Mouse (Mus musculus) liver, embryonic 11.5 days (tissue): ENCODE data around the gene 1700001C19Rik. TPM values are rescaled to one million over a fixed set of nuclear protein-coding genes. Genes with fewer than 3 reads are reported as not detected.

ENCODE experiments used
- ATAC-seq: fragments of 200-750 bp; cut with Nextera tagmentation; replicated peaks from 2 replicates; pipeline ENCODE4 v1.8.0; 2017; ENCODE audit warnings: moderate number of reproducible peaks, mild to moderate bottlenecking, moderate TSS enrichment, moderate library complexity; ENCODE audit not compliant: low FRiP score
- DNase-seq: peaks from one replicate; pipeline ENCODE4 v3.0.0-alpha.2; 2017; ENCODE audit warnings: low spot score
- H3K27ac ChIP-seq: fragments of 300-500 bp; sonication (generic); 2 replicates; pipeline ENCODE4 v1.5.1; 2014; ENCODE audit warnings: mild to moderate bottlenecking, low read depth, low read length, control low read depth
- H3K27me3 ChIP-seq: fragments of 300-500 bp; sonication (generic); replicated peaks from 2 replicates; pipeline ENCODE4 v1.6.1; 2014; ENCODE audit warnings: low read length, mixed read lengths; ENCODE audit not compliant: control insufficient read depth, insufficient read depth
- H3K36me3 ChIP-seq: fragments of 300-500 bp; sonication (generic); 2 replicates; pipeline ENCODE4 v1.6.1; 2014; ENCODE audit warnings: mild to moderate bottlenecking, low read length, moderate library complexity, mixed read lengths; ENCODE audit not compliant: control insufficient read depth, insufficient read depth
- H3K4me1 ChIP-seq: fragments of 300-500 bp; sonication (generic); replicated peaks from 2 replicates; pipeline ENCODE4 v1.6.1; 2014; ENCODE audit warnings: low read length, mixed read lengths; ENCODE audit not compliant: control insufficient read depth, insufficient read depth
- H3K4me2 ChIP-seq: fragments of 300-500 bp; sonication (generic); 2 replicates; pipeline ENCODE4 v1.6.1; 2014; ENCODE audit warnings: mild to moderate bottlenecking, control low read depth, moderate library complexity
- H3K4me3 ChIP-seq: fragments of 300-500 bp; sonication (generic); 2 replicates; pipeline ENCODE4 v1.5.1; 2014; ENCODE audit warnings: low read depth, low read length, control low read depth
- H3K9ac ChIP-seq: fragments of 300-500 bp; sonication (generic); 2 replicates; pipeline ENCODE4 v1.6.1; 2014; ENCODE audit warnings: low read depth, low read length, control low read depth
- H3K9me3 ChIP-seq: fragments of 300-500 bp; sonication (generic); 2 replicates; pipeline ENCODE4 v1.6.1; 2016; ENCODE audit warnings: low read length, inconsistent platforms, mixed read lengths; ENCODE audit not compliant: control insufficient read depth
- WGBS: fragments of 180-500 bp; shearing (Covaris S2); extraction: QIAGEN DNeasy Blood & Tissue Kit; methylation state at CpG from one replicate; pipeline ENCODE4 v1.1.7; 2014; 5-methylcytosine and 5-hydroxymethylcytosine counted together
- polyA plus RNA-seq: library from polyadenylated mRNA; unstranded; fragments of >200 nt; fragmentation: Nextera tagmentation; extraction: Ambion mirVana; gene quantifications from 2 replicates; pipeline ENCODE4 v1.2.1, GENCODE M21; 2014

1700001C19Rik gene
- polyA plus RNA-seq, 1 experiment from 2014 or later: 0.52 TPM

DNA sequence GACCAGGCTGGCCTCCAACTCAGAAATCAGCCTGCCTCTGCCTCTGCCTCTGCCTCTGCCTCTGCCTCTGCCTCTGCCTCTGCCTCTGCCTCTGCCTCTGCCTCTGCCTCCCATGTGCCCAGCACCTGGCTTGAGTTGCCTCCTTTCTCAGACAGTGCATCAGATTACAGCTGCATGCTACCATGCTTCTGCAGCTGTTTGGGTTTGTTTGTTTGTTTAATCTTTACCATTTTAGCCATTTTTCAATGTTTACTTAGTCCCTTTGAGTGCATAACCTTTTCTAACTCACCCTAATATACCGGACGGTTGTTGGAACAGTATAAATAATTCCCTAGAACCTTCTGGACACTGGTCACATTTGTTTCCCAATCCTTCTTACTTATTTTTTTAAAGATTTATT lies 21.8 kb upstream of the 1700001C19Rik start:
- no peak for DNase-seq
- no peaks in the 10 kb centered on the region for H3K27me3 ChIP-seq
- H3K9ac ChIP-seq: no peak overlapping the region
- no peak overlapping the region for H3K4me3 ChIP-seq
- H3K4me1 ChIP-seq: peaks cover 12% of the 10 kb centered on the region
- 95% methylated on average over 2 of the region's 2 CpGs for WGBS
- no peak for ATAC-seq
- no peak overlapping the region for H3K27ac ChIP-seq
- no peaks in the 10 kb centered on the region for H3K9me3 ChIP-seq
- no peaks in the 10 kb centered on the region for H3K36me3 ChIP-seq
- H3K4me2 ChIP-seq: no peak overlapping the region

DNA sequence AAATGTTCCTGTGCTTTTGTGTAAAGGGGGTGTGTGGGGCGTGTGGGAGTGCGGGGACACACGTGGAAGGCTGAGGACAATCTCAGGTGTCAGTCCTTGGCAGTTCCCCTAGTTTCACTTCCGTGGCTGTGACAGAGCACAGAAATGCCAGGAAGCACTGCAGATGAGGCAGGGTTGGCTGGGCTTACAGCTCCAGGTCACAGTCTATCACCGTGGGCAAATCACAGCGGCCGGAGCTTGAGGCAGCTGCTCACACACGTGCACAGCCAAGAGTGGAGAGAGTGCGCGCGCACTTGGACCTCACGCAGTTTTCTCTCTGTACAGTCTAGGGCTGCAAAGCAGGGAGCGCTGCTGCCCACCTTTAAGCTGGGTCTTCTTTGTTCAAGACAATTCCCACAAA lies 21.1 kb upstream of the 1700001C19Rik start:
- peaks cover 14% of the 10 kb centered on the region for H3K4me1 ChIP-seq
- no peak for DNase-seq
- H3K9me3 ChIP-seq: no peaks in the 10 kb centered on the region
- no peak overlapping the region for H3K4me3 ChIP-seq
- H3K27me3 ChIP-seq: no peaks in the 10 kb centered on the region
- ATAC-seq: no peak
- 70% methylated on average over 13 of the region's 13 CpGs for WGBS
- no peaks in the 10 kb centered on the region for H3K36me3 ChIP-seq
- no peak overlapping the region for H3K27ac ChIP-seq
- no peak overlapping the region for H3K9ac ChIP-seq
- H3K4me2 ChIP-seq: no peak overlapping the region

- no peaks in the 10 kb centered on the region for H3K36me3 ChIP-seq
- peak overlapping the region; percentile 28; the same call in 1 of the 2 replicates for H3K9ac ChIP-seq
- peaks cover 22% of the 10 kb centered on the region for H3K4me1 ChIP-seq
- H3K9me3 ChIP-seq: no peaks in the 10 kb centered on the region
- H3K27me3 ChIP-seq: no peaks in the 10 kb centered on the region
- WGBS: 41% methylated on average over 8 of the region's 8 CpGs
- H3K27ac ChIP-seq: no peak overlapping the region
- H3K4me3 ChIP-seq: no peak overlapping the region
- H3K4me2 ChIP-seq: peak overlapping the region; percentile 26; the same call in 1 of the 2 replicates
- ATAC-seq (peak; percentile 61), DNase-seq (no peak)
Observed at GRCm38 (mm10) chr17:47454675-47455074, 17.5 kb upstream of the 1700001C19Rik start.

GRCm38 (mm10) chr17:47452886-47453285 lies 15.7 kb upstream of the 1700001C19Rik start:
- Histone ChIP-seq H3K4me1 (peaks cover 33% of the 10 kb centered on the region), H3K9me3 (no peaks in the 10 kb centered on the region), H3K36me3 (no peaks in the 10 kb centered on the region), H3K4me3 (no peak overlapping the region), H3K27me3 (no peaks in the 10 kb centered on the region), H3K4me2 (no peak overlapping the region), H3K27ac (no peak overlapping the region), H3K9ac (no peak overlapping the region)
- WGBS: 58% methylated on average over 7 of the region's 7 CpGs
- no peak for ATAC-seq
- no peak for DNase-seq

- WGBS: 76% methylated on average over 12 of the region's 12 CpGs
- DNase-seq (no peak), ATAC-seq (no peak)
- Histone ChIP-seq H3K4me1 (peaks cover 45% of the 10 kb centered on the region), H3K9ac (no peak overlapping the region), H3K4me2 (no peak overlapping the region), H3K9me3 (no peaks in the 10 kb centered on the region), H3K27ac (no peak overlapping the region), H3K27me3 (no peaks in the 10 kb centered on the region), H3K36me3 (no peaks in the 10 kb centered on the region), H3K4me3 (no peak overlapping the region)
Observed at GRCm38 (mm10) chr17:47450880-47451565, 13.8 kb upstream of the 1700001C19Rik start.

GRCm38 (mm10) chr17:47450239-47450638 lies 13.1 kb upstream of the 1700001C19Rik start:
- 40% methylated on average over 7 of the region's 7 CpGs for WGBS
- ATAC-seq (no peak), DNase-seq (no peak)
- H3K4me3 ChIP-seq: no peak overlapping the region
- no peaks in the 10 kb centered on the region for H3K9me3 ChIP-seq
- no peaks in the 10 kb centered on the region for H3K36me3 ChIP-seq
- H3K9ac ChIP-seq: no peak overlapping the region
- H3K27me3 ChIP-seq: no peaks in the 10 kb centered on the region
- peaks cover 53% of the 10 kb centered on the region for H3K4me1 ChIP-seq
- H3K4me2 ChIP-seq: no peak overlapping the region
- H3K27ac ChIP-seq: no peak overlapping the region

- DNase-seq (no peak), ATAC-seq (no peak)
- 78% methylated on average over 5 of the region's 5 CpGs for whole genome bisulfite sequencing
- Histone ChIP-seq H3K27ac (no peak overlapping the region), H3K9ac (no peak overlapping the region), H3K36me3 (no peaks in the 10 kb centered on the region), H3K4me3 (no peak overlapping the region), H3K4me2 (no peak overlapping the region), H3K9me3 (no peaks in the 10 kb centered on the region), H3K27me3 (no peaks in the 10 kb centered on the region), H3K4me1 (peaks cover 47% of the 10 kb centered on the region)
Observed at GRCm38 (mm10) chr17:47449432-47449831, 12.3 kb upstream of the 1700001C19Rik start.

- Histone ChIP-seq H3K4me2 (no peak overlapping the region), H3K4me3 (no peak overlapping the region), H3K27me3 (no peaks in the 10 kb centered on the region), H3K36me3 (no peaks in the 10 kb centered on the region), H3K4me1 (peaks cover 48% of the 10 kb centered on the region), H3K27ac (no peak overlapping the region), H3K9me3 (no peaks in the 10 kb centered on the region), H3K9ac (no peak overlapping the region)
- DNase-seq (no peak), ATAC-seq (no peak)
- 45% methylated on average over 8 of the region's 8 CpGs for WGBS
Observed at GRCm38 (mm10) chr17:47448523-47449372, 11.6 kb upstream of the 1700001C19Rik start.
